Mouse (Mus musculus) adrenal gland, postnatal 4 days (tissue): Measurements from ENCODE around the gene Pced1a. TPM values are rescaled to one million over a fixed set of nuclear protein-coding genes. Genes with fewer than 3 reads are reported as not detected.
A peak's percentile ranks its signal among the peaks of the same experiment; 100 is the strongest.

ENCODE experiments used
- DNase-seq, 2 experiments: peaks; one replicate each; pipeline ENCODE4 v3.0.0; 2021 to 2022; ENCODE audit warnings: low spot score in 2 of 2, mixed read lengths in 2 of 2
- long read RNA-seq, 2 experiments: library from polyadenylated mRNA; stranded (forward); transcript quantifications; one replicate each; pipeline ENCODE4 v2.0.0; 2021
- total RNA-seq, 2 experiments: library from RNA; stranded (reverse); gene quantifications; 2 replicates each; pipeline ENCODE4 v1.2.3; 2021

The Pced1a gene
- 10 to 100 TPM; 15.7 to 16.8 TPM for total RNA-seq
- long read RNA-seq, experiment 1, partial matches to known transcripts = 3 of 9 reads
- long read RNA-seq, experiment 1, other reads (novel, unspliced or antisense) = 6 of 9 reads
- long read RNA-seq, experiment 2, partial matches to known transcripts = 3 of 17 reads
- long read RNA-seq, experiment 2, other reads (novel, unspliced or antisense) = 12 of 17 reads

GRCm38 (mm10) chr2:130424126-130424853 is at the start of gene Pced1a, which contains the start of gene Vps16:
TSS of gene Pced1a (minus strand) at chr2:130424701.
TSS of gene Vps16 (plus strand) at chr2:130424339.
- peak; percentile 72 to 84 for DNase-seq

GRCm38 (mm10) chr2:130472908-130473510 is 48.5 kb upstream of the Pced1a start:
- DNase-seq = no peak

GRCm38 (mm10) chr2:130469935-130470334 is 45.4 kb upstream of the Pced1a start:
- DNase-seq = no peak

GRCm38 (mm10) chr2:130469366-130469765 is 44.9 kb upstream of the Pced1a start:
- DNase-seq = no peak

GRCm38 (mm10) chr2:130466438-130466837 is 41.9 kb upstream of the Pced1a start:
- no peak for DNase-seq

- no peak for DNase-seq
These were observed 37.0 kb upstream of the Pced1a start for GRCm38 (mm10) chr2:130461287-130462071.

- no peak for DNase-seq
These were observed 35.1 kb upstream of the Pced1a start for GRCm38 (mm10) chr2:130459576-130459975.

- DNase-seq = no peak
These were observed 33.4 kb upstream of the Pced1a start for GRCm38 (mm10) chr2:130457871-130458270.

- DNase-seq = no peak
These were observed 30.4 kb upstream of the Pced1a start for GRCm38 (mm10) chr2:130454748-130455370.

GRCm38 (mm10) chr2:130453421-130453820 is 28.9 kb upstream of the Pced1a start:
- no peak for DNase-seq

GRCm38 (mm10) chr2:130452266-130452665 is 27.8 kb upstream of the Pced1a start:
- no peak for DNase-seq

- DNase-seq = no peak
These were observed 27.2 kb upstream of the Pced1a start for GRCm38 (mm10) chr2:130451727-130452090.

GRCm38 (mm10) chr2:130451086-130451726 is 26.7 kb upstream of the Pced1a start:
- DNase-seq = no peak

- peak in 1 of 2 experiments; percentile 48 for DNase-seq
These were observed 25.9 kb upstream of the Pced1a start for GRCm38 (mm10) chr2:130450434-130450796.

GRCm38 (mm10) chr2:130449794-130450433 is 25.4 kb upstream of the Pced1a start, which contains the start of gene Ptpra:
TSS of gene Ptpra (plus strand) at chr2:130450278.
- peak; percentile 80 to 82 for DNase-seq

GRCm38 (mm10) chr2:130449021-130449793 is 24.7 kb upstream of the Pced1a start:
- no peak for DNase-seq

- DNase-seq = no peak
These were observed 23.9 kb upstream of the Pced1a start for GRCm38 (mm10) chr2:130448449-130448848.

- DNase-seq = no peak
These were observed 17.7 kb upstream of the Pced1a start for GRCm38 (mm10) chr2:130442162-130442561.

GRCm38 (mm10) chr2:130439840-130440480 is 15.5 kb upstream of the Pced1a start:
- no peak for DNase-seq
